Mouse (Mus musculus): Measurements from ENCODE around the gene Wdfy4. TPM values are rescaled to one million over a fixed set of nuclear protein-coding genes. Genes with fewer than 3 reads are reported as not detected.

Gene Wdfy4
- polyA plus RNA-seq, 2 experiments = 0.60 to 0.89 TPM

GRCm38 (mm10) chr14:33216343-33217208, 31.3 kb upstream of the Wdfy4 start:
- no peak overlapping the region for H3K4me2 ChIP-seq (replicated peaks; ENCODE audit: low read depth, low read length, severe bottlenecking)
- H3K36me3 ChIP-seq (ENCODE audit: control insufficient read depth, insufficient read depth, low read length) = no peaks in the 10 kb centered on the region
- peaks cover 3% of the 10 kb centered on the region for H3K4me1 ChIP-seq (ENCODE audit: control insufficient read depth, insufficient read depth, low read length)
- no peak overlapping the region for H3K27ac ChIP-seq (replicated peaks; ENCODE audit: low read depth, low read length)
- 82% methylated on average over 19 of the region's 19 CpGs for WGBS
- ATAC-seq (ENCODE audit: low FRiP score, low read depth) (no peak), DNase-seq (ENCODE audit: low spot score) (no peak)
- H3K9me3 ChIP-seq (ENCODE audit: control insufficient read depth, low read length) = no peaks in the 10 kb centered on the region
- no peaks in the 10 kb centered on the region for H3K27me3 ChIP-seq (ENCODE audit: control insufficient read depth, insufficient read depth, low read length)
- no peak for TF ChIP-seq POLR2A (IDR thresholded peaks at IDR 0.05; ENCODE audit: borderline replicate concordance, extremely low read depth, insufficient read depth, insufficient read length)
- no peak overlapping the region for H3K4me3 ChIP-seq (replicated peaks; ENCODE audit: low read length)
- no peak overlapping the region for H3K9ac ChIP-seq (ENCODE audit: low read depth, low read length, severe bottlenecking)

DNA sequence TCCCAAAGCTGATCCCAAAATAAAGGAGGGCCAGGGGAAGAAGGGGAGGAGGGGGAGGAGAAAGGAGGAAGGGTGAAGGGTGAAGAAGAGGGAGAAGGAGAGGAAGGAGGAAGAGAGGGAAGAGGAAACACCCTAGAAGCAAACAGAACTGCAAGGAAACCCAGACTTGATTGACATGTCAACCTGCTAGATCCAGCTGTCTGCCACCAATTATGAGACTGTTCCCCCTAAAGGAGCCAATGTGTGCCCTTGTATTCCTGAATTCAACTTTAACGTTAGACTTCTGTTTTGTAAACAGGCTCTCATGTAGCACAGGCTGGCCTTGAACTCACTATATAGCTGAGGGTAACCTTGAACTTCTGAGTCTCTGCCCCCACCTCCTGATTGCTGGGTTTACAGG, 29.9 kb upstream of the Wdfy4 start:
- Histone ChIP-seq H3K4me1 (ENCODE audit: control insufficient read depth, insufficient read depth, low read length) (peaks cover 3% of the 10 kb centered on the region), H3K27me3 (ENCODE audit: control insufficient read depth, insufficient read depth, low read length) (no peaks in the 10 kb centered on the region), H3K4me2 (replicated peaks; ENCODE audit: low read depth, low read length, severe bottlenecking) (no peak overlapping the region), H3K27ac (replicated peaks; ENCODE audit: low read depth, low read length) (no peak overlapping the region), H3K36me3 (ENCODE audit: control insufficient read depth, insufficient read depth, low read length) (no peaks in the 10 kb centered on the region), H3K4me3 (replicated peaks; ENCODE audit: low read length) (no peak overlapping the region), H3K9ac (ENCODE audit: low read depth, low read length, severe bottlenecking) (no peak overlapping the region), H3K9me3 (ENCODE audit: control insufficient read depth, low read length) (no peaks in the 10 kb centered on the region)
- no peak for DNase-seq (ENCODE audit: low spot score)
- no peak for TF ChIP-seq POLR2A (IDR thresholded peaks at IDR 0.05; ENCODE audit: borderline replicate concordance, extremely low read depth, insufficient read depth, insufficient read length)
- no peak for ATAC-seq (ENCODE audit: low FRiP score, low read depth)
- 56% methylated on average over 1 of the region's 1 CpGs for WGBS

DNA sequence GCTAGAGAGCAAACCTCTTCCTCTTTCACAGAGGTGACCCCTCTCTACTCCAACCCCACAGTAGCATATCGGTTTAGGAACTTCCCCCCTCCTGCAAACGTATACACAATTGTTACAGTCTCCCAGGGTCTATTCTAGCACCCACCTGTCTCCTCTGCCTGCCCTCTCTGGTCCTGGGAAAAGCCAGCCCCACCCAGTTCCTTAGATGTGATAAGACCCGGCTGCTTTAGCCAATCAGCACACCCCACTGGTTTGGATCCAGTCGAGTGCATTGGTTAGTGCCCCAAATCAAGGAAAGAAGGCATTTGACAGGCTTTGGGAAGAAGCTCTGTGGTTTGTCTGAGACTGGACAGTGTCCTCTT, 29.4 kb upstream of the Wdfy4 start:
- no peak for DNase-seq (ENCODE audit: low spot score)
- H3K4me2 ChIP-seq (replicated peaks; ENCODE audit: low read depth, low read length, severe bottlenecking) = no peak overlapping the region
- no peak overlapping the region for H3K4me3 ChIP-seq (replicated peaks; ENCODE audit: low read length)
- no peak for TF ChIP-seq POLR2A (IDR thresholded peaks at IDR 0.05; ENCODE audit: borderline replicate concordance, extremely low read depth, insufficient read depth, insufficient read length)
- WGBS = 21% methylated on average over 4 of the region's 4 CpGs
- H3K36me3 ChIP-seq (ENCODE audit: control insufficient read depth, insufficient read depth, low read length) = no peaks in the 10 kb centered on the region
- ATAC-seq (ENCODE audit: low FRiP score, low read depth) = no peak
- H3K27ac ChIP-seq (replicated peaks; ENCODE audit: low read depth, low read length) = no peak overlapping the region
- H3K9me3 ChIP-seq (ENCODE audit: control insufficient read depth, low read length) = no peaks in the 10 kb centered on the region
- H3K9ac ChIP-seq (ENCODE audit: low read depth, low read length, severe bottlenecking) = no peak overlapping the region
- no peaks in the 10 kb centered on the region for H3K27me3 ChIP-seq (ENCODE audit: control insufficient read depth, insufficient read depth, low read length)
- peaks cover 3% of the 10 kb centered on the region for H3K4me1 ChIP-seq (ENCODE audit: control insufficient read depth, insufficient read depth, low read length)

GRCm38 (mm10) chr14:33213823-33214766, 28.8 kb upstream of the Wdfy4 start, which contains the start of gene Arhgap22:
Gene Arhgap22 (plus strand): TSS chr14:33214026.
- no peaks in the 10 kb centered on the region for H3K9me3 ChIP-seq (ENCODE audit: control insufficient read depth, low read length)
- 20% methylated on average over 28 of the region's 28 CpGs for WGBS
- H3K4me3 ChIP-seq (replicated peaks; ENCODE audit: low read length) = no peak within 1 kb of the TSS
- no peak within 1 kb of the TSS for H3K27ac ChIP-seq (replicated peaks; ENCODE audit: low read depth, low read length)
- no peaks in the 10 kb centered on the region for H3K27me3 ChIP-seq (ENCODE audit: control insufficient read depth, insufficient read depth, low read length)
- no peak within 1 kb of the TSS for H3K9ac ChIP-seq (ENCODE audit: low read depth, low read length, severe bottlenecking)
- peak within 1 kb of the TSS; percentile 13; the same call in 1 of the 2 replicates for H3K4me2 ChIP-seq (replicated peaks; ENCODE audit: low read depth, low read length, severe bottlenecking)
- peak; percentile 78 for ATAC-seq (ENCODE audit: low FRiP score, low read depth)
- DNase-seq (ENCODE audit: low spot score) = peak; percentile 88
- H3K36me3 ChIP-seq (ENCODE audit: control insufficient read depth, insufficient read depth, low read length) = no peaks in the 10 kb centered on the region
- no peak for TF ChIP-seq POLR2A (IDR thresholded peaks at IDR 0.05; ENCODE audit: borderline replicate concordance, extremely low read depth, insufficient read depth, insufficient read length)
- peaks cover 3% of the 10 kb centered on the region for H3K4me1 ChIP-seq (ENCODE audit: control insufficient read depth, insufficient read depth, low read length)

DNA sequence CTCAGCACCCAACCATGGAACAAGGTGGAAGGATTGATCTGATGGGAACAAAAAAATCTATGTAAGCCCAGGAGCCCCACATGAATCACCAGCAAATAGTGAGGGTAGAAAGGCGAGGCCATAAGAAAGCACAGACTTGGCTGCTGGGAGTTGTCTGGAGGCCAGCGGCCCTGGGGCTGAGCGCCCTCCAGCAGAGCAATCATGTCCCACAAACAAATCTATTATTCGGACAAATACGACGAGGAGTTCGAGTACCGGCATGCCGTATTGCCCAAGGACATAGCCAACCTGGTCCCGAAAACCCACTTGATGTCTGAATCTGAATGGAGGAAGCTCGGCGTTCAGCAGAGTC, 27.6 kb upstream of the Wdfy4 start:
- no peak for TF ChIP-seq POLR2A (IDR thresholded peaks at IDR 0.05; ENCODE audit: borderline replicate concordance, extremely low read depth, insufficient read depth, insufficient read length)
- Histone ChIP-seq H3K4me3 (replicated peaks; ENCODE audit: low read length) (no peak overlapping the region), H3K36me3 (ENCODE audit: control insufficient read depth, insufficient read depth, low read length) (no peaks in the 10 kb centered on the region), H3K9me3 (ENCODE audit: control insufficient read depth, low read length) (no peaks in the 10 kb centered on the region), H3K27me3 (ENCODE audit: control insufficient read depth, insufficient read depth, low read length) (no peaks in the 10 kb centered on the region), H3K9ac (ENCODE audit: low read depth, low read length, severe bottlenecking) (no peak overlapping the region), H3K4me1 (ENCODE audit: control insufficient read depth, insufficient read depth, low read length) (peaks cover 3% of the 10 kb centered on the region), H3K27ac (replicated peaks; ENCODE audit: low read depth, low read length) (no peak overlapping the region), H3K4me2 (replicated peaks; ENCODE audit: low read depth, low read length, severe bottlenecking) (no peak overlapping the region)
- DNase-seq (ENCODE audit: low spot score) = no peak
- ATAC-seq (ENCODE audit: low FRiP score, low read depth) = no peak
- 88% methylated on average over 12 of the region's 12 CpGs for WGBS

Measured in limb, embryonic 14.5 days (tissue).